Mouse (Mus musculus) brain, embryonic 14.5 days (tissue): Measurements from ENCODE around the gene Hpdl.
"Not testable (repeated sequence)": the region's sequence is repeated elsewhere in the genome, so short reads cannot be mapped to it uniquely, and the experiment has no call there.

Source experiments
- CTCF ChIP-seq: fragments of 200-500 bp; IDR thresholded peaks from 2 replicates; pipeline ENCODE4 v1.5.1; 2012; ENCODE audit warnings: inconsistent platforms, mild to moderate bottlenecking, moderate library complexity, borderline replicate concordance; ENCODE audit not compliant: insufficient read depth, insufficient read length; ENCODE audit errors: extremely low read depth
- POLR2A ChIP-seq: fragments of 200-500 bp; IDR thresholded peaks from 2 replicates; pipeline ENCODE4 v1.6.1; 2012; ENCODE audit warnings: mild to moderate bottlenecking, inconsistent platforms, borderline replicate concordance; ENCODE audit not compliant: poor library complexity, insufficient read depth, insufficient read length, severe bottlenecking; ENCODE audit errors: extremely low read depth

GRCm38 (mm10) chr4:116840096-116840495 lies 18.6 kb upstream of the Hpdl start:
- TF ChIP-seq CTCF, POLR2A: not testable (repeated sequence)
